Mouse (Mus musculus) frontal cortex, adult (tissue): ENCODE data around the gene Plaa.
"Not testable (repeated sequence)": the region's sequence is repeated elsewhere in the genome, so short reads cannot be mapped to it uniquely, and the experiment has no call there.

ENCODE experiments used
- ATAC-seq: cut with Nextera tagmentation; 2 replicates; pipeline ENCODE4 v1.9.2; 2017; ENCODE audit warnings: mild to moderate bottlenecking, moderate library complexity, mixed read lengths; ENCODE audit not compliant: low TSS enrichment

Plaa gene

DNA sequence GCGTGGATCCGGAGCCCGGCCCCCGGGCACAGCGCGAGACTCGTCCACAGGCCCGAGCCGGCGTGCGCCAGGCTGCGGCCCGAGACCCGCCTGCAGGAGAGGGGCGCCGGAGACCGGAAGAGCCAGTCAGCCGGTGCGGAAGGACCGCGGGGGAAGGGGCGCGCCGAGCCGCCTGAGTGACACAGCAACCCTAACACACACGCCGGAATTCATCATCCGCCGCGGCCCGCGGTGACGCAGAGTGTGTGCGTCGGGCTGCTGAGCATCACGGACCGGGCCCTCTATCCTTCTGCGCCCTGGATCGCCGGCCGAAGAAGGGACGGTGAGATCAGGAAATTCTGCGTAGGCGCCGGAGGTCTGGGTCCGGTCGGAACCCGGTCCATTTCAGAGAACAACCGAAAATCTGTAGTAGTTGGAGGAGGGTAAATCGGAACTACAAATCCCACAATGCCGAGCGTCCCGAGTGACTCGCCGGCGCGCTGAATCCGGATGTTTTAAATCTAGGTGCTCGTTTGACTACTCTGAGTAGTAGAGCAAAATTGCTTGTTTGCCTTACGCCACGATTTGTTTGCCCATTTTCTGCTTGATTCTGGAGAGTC is at the start of gene Plaa:
Gene Plaa (minus strand): TSS at position 214 of the 599 bp plus-strand sequence.
- peak; percentile 99 for ATAC-seq

DNA sequence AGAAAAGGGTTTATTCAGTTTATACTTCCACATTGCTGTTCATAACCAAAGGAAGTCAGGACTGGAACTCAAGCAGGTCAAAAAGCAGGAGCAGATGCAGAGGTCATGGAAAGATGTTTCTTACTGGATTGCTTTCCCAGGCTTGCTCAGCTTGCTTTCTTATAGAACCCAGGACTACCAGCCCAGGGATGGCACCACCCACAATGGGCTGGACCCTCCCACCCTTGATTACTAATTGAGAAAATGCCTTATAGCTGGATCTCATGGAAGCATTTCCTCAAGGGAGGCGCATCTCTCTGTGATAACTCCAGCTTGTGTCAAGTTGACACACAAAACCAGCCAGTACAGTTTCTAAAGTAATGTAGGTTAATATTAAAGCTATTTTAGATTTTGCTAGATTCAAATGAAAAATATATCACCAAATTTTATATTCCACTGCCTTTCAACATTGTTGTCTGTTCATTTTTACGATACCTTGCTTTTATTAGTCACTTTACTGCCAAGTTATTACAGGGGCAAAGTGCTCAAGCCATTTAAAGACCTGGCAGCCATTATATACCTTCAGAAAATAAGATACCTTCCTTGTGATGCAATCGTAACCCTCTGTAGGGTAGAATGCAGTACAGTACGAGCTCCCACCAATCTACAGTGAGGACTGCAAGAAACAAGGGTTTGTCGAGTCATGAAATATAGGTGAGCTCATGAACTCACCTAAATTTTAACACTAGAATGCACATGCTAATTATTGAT is 47.6 kb upstream of the Plaa start:
- not testable (repeated sequence) for ATAC-seq

DNA sequence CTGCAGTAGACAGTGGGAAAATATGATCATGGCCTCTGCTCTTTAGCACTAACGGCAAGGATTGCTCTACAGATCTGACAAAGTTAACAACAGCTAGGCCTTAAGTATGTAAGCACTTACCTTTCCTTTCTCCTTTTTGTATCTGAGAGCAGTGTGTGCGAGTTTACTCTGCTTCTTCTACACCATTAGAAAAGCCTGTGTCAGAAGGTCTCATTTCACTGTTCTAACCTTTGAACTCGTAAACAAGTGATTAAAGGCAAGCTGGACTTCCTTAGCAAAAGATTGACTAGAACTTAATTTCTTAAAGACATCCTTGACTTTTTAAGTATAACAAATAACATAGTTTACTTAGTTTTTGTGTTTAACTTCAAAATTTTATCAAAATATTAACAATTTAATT is 46.9 kb upstream of the Plaa start, which contains the start of gene Lrrc19:
Gene Lrrc19 (minus strand): TSS at position 225 of the 400 bp plus-strand sequence.
- no peak for ATAC-seq

DNA sequence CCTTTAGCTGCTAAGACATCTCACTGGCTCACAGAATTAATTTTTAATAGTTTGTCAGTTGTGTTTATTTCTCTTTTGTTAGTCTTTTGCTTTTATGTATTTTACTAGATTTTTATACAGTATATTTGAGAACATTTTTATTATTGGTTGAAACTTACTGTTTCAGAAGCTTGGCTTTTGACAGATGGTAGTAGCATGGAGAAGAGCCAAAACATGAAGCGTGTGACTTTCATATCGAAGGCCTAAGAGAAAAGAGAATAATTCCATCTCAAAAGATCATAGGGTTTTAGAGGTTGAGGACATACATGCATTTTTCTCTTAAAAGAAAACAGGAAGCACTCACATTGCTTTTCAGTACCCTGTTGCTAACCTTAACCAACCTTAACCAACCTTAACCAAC is 40.1 kb upstream of the Plaa start:
- ATAC-seq: no peak

DNA sequence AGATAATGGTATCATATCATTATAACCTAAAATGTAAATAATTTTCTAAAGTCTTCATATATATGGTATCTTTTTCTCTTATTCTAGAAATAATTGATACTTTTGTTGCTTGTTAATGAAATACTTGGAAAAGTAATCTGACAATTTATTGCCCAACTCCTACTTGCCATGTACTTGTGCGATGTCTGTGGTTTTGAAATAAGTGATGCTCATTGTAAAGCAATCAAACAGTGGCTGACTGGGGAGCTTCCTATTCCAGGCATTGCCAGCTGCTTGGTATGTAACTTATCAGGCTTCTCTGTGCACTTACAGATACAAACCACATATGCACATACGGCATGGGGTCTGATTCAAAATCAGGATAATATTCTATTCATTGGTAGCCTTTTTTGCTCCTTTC is 17.0 kb upstream of the Plaa start:
- ATAC-seq: no peak

DNA sequence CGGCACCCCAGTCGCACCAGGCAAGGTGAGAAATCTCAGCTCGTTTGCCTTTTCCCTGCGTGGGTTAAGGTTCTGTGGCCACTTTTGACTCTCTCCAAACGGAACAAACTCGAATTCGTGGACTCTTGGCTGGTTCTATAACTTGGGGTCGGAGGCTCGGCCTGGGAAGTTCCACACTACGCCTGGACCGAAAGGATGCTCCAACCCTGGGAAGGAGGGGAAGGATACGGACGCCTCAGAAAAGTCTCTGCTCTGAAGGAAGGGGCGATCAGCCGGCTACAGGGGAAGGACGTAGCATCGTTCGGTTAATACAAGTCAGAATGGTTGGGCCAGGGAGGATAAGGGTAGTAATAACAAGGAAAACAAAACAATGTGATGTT is 11.6 kb upstream of the Plaa start:
- peak; percentile 76 for ATAC-seq

DNA sequence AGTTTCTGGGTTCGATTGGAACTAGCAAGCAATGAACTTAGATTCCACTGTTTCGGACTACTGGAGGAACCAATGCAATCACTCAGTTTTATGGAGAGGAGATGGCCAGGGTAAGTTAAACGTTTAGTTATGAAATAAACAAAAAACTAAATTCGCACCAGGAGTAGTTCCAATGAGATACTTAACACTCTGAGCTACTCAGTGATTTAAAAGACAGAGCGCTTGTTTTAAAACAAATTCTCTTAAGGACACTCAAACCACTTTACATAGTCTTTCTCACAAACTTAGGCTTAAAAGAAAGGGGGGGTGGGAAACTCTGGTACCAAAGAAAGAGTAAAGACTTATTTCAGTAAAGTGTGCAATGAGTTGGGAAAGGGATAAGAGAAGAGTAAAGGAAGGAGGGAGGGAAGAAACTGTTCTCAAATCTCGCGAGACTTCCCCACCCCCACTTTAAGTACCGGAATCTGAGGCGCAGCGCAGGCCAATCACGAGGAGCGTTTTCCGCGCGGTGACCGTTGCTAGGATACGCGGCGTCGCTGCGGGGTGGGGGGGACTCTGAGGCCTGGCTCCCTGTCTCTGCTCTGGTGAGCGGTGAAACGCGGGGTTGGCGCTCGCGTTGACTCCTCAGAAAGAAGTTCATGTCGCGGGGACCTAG is 11.1 kb upstream of the Plaa start, which contains the start of gene Ift74:
Gene Ift74 (plus strand): TSS at position 520 of the 655 bp plus-strand sequence.
- ATAC-seq: peak; percentile 100

DNA sequence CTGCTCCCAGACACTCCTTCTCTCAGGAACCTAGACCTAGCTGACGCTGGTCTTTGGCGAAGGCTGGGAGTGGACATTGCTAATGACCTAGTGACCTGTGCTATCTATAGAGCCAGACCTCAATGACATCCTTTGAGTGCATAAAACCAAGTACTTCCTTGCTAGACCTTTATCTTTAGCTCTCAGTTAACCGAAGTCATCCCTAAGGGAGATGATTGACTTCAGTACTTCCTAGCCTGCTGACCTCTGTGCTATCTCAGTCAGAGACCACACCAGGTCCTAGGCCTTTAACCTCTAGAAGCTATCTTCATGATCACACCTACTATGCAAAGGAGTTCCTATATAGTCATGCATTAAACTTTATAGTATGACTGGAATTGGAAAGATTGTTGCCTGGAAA is 7.3 kb upstream of the Plaa start:
- no peak for ATAC-seq

DNA sequence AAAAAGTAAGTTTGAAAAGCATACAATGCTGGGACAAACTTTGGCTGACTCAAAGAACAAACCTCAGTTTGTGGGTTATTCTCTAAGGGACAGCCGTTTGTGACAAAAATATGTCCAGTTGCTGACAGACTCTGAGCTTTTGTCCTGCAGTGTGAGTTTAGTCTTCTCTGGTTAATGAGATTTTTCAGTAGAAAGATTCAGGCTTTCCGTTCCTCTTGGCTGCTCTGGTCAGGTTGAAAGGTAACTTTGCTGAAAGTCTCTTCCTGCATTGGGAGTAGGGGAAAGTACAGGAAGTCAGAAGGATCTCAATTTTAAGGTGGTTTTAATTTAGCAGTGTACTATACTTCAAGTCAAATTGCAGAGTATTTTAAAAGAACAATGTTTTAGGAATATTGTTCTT is 2.5 kb upstream of the Plaa start:
- no peak for ATAC-seq

DNA sequence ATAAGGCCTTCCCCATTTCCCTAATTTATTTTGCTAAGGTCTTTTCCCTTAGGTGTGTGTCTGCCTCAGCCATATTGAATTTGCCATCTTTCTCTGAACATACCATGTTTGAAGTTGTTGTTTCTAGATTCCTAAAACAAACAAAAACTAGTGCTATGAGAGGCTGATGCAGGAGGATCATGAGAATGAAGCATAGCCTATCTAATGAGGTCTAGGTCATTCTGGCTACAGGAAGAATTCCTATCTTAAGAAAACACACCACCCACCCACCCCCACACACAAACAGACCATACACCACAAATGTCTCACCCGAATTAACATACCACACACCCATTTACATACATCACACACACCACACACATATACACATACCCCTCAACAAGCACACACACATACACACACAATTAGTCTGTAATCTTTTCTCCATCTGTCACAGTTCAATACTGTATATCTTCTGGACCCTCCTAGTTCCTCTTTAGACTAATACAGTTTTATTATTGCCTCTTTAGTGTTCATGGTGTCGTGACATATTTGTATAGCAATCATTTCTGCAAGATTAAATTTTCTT is 1.5 kb upstream of the Plaa start:
- no peak for ATAC-seq

DNA sequence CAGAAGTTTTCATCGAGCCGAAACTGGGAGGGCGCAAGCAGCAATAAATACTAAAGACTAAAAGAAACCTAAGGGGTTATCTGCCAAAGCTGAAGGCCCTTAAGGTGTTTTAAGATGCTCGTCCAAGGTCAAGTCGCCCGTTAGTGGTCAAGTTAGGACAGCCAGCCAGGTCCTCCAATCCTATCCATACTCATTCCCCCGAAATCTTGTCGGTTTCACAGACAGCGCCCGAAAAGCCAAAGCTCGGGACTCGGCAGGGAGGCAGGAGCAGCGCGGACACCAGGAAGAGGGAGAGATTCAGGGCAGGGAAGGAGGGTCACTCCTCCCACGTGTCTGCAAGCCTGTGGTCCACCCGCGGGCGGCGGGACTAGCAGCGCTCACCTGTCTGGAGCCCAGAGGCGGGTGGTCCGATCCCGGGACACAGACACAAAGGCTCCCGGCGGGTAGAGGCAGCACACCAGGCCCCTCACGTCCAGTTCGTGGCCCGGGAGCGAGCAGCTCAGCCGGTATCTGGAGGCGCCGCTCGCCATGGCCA is 481 bp downstream of the Plaa start:
- ATAC-seq: peak; percentile 62; the same call in 1 of the 2 replicates

DNA sequence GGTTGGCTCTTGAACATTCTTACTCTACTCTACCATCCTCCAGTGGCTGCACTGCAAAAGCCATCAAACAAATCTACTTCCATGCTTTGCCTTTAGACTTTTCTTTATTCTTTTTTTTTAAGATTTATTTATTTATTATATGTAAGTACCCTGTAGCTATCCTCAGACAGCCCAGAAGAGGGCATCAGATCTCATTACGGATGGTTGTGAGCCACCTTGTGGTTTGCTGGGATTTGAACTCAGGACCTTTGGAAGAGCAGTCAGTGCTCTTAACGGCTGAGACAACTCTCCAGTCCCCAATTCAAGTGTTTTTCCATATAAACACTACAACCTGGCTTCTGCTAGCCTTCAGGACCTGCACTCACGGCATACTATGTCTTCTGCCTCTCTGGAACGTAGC is 1.6 kb downstream of the Plaa start:
- ATAC-seq: no peak

DNA sequence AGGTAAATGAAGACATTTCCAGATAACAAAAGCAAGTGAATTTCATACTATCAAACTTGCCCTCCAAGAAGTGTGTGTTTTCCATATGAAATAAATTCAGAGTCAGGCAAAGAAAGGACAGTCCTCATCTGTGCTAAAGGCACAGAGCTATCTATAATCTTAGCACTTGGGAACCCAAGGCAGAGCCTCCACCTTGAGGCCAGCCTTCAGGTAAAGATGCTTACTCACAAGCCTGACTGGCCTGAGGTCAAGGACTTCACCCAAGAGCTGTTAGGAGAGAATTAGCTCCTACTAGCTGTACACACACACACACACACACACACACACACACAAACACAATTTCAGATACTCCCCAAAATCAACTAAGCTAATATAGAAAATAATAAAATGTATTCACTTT is 10.3 kb downstream of the Plaa start:
- ATAC-seq: no peak

DNA sequence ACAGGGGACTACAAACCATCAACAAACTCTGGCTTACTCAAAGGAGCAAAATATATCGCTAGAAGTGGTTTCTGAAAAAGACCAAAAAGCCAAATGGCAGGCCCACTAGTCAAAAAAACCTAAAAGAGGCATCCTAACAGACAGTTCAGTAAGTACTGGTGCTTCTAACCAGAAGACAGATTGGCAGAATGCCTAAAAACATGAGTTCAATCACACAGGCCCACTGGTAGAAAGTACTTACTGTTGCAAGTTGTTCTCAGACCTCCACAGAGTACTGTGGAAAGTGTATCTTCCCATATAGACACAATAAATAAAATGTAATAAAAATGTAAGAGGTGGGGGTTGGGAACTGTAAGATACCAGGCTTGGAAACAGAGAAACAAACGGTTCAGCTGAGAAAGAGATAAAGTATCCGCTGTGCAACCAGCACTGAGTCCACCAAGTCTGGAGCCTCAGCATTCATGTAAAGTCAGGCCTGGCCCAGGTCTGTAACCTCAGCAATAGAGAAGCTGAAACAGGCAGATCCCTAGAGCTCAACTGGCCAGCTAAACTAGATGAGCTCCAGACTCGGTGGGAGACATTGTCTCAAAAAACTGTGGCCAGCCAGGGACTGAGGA is 11.2 kb downstream of the Plaa start:
- no peak for ATAC-seq

DNA sequence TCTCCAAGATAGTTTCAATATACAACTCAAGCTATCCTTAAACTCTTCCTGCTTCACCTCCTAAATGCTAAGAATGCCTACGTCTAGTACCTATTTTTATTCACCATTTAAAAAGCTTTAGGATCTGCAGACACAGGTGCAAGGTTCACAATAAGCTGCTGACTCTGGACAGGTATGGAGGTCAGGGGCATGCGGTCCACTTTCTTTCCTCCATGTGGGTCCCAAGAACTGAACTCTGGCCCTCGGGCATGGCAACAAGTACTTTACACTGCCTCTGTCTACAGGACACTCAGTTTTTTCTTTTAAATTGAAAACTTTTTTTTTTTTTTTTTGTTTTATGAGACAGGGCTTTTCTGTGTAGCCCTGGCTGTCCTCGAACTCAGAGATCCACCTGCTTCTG is 30.4 kb downstream of the Plaa start:
- no peak for ATAC-seq

DNA sequence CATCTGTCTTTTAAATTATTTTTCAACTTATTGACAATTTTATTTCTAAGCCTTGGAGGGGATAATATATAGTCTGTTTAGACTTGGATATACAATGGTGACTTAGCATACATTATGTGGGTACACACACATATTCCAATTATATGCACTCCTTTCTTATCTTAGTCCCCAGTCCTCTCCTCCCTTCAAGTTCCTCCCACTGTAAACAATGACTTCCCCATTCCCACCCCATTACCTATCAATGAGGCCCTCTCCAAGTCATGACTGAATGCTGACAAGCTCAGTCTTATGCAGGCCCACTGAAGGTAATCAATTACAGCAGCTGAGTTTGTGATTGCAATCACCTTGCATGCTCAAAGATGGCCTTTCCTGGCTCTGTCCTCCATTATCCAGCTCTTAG is 38.7 kb downstream of the Plaa start:
- ATAC-seq: no peak

DNA sequence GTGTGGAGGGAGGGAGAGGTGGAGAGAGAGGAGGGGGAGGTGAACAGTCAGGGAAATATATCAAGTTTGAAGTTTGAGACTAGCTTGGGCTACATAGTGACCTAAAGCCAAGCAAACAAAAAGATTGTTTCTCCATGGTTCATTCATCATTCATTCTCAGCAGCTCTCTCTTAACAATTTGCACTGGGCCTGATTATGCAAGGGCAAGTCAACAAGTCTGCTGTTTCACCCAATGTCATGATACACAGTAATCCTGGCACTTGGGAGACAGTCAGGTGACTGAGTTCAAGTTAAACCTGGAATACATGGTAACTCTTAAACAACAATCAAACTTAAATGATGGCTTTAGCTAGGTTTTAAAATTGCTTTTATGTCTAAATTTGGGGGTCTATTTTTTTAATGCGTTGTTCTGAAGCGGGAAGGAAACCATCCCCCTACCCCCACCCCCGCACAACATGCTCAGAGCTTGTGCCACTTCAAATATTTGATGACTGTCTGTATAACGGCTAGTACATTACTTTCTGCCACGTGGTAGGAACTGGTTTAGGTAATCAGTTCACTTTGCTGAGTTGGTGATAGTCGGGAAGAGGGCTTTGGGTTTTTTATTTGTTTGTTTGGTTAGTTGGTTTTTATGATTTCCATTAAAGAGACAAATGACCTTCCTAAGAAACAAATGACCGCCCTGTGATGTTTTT is 40.9 kb downstream of the Plaa start:
- ATAC-seq: no peak

DNA sequence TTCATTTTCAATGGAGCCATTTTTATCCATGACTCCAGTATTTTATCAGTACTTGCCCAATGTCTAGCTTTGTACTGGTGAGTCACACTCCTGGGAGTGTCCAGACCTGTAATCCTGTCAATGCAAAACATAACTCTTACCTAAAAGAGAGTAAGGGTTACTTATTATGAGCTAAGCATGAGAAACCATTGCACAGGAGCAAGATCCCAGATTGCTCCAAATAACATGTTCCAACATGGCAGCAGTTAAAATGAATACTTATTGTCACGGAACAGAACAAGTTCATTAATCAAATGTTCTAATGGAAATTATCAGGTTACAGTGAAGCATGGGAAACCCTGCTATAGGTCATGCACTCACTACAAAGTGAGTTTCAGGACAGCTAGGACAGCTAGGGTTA is 42.7 kb downstream of the Plaa start:
- no peak for ATAC-seq

DNA sequence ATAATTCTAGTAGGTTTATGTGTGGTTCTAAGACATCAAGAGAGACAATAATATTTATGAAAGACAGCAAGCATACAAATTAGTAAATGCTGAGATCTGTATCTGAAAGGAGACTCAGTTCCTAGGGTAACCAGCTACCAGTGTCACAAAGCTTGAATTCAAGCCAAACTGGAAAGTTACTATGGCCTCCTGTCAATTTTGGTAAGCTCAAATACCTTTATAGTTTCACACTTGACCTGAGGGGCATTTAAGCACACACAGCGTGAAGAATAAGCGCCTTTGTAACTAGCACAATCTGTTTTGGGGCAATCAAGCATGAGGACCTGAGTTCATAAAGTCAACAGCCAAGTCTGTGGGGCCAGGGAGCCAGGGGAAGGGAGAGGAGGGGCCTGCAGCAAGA is 43.8 kb downstream of the Plaa start:
- ATAC-seq: no peak

DNA sequence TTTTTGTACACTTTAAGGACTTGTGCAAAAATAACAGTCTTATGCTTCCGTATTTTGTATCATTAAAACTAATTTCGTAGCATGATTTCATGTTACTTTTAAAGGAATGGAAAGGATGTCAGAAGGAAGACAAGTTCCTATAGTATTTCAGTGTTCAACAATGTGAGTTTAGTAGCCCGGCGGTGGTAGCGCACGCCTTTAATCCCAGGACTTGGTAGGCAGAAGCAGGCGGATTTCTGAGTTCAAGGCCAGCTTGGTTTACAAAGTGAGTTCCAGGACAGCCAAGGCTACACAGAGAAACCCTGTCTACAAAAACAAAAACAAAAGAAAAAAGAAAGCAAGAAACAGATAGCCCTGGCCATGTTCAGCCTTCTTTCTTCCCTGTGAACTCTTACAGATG is 45.9 kb downstream of the Plaa start:
- ATAC-seq: no peak

DNA sequence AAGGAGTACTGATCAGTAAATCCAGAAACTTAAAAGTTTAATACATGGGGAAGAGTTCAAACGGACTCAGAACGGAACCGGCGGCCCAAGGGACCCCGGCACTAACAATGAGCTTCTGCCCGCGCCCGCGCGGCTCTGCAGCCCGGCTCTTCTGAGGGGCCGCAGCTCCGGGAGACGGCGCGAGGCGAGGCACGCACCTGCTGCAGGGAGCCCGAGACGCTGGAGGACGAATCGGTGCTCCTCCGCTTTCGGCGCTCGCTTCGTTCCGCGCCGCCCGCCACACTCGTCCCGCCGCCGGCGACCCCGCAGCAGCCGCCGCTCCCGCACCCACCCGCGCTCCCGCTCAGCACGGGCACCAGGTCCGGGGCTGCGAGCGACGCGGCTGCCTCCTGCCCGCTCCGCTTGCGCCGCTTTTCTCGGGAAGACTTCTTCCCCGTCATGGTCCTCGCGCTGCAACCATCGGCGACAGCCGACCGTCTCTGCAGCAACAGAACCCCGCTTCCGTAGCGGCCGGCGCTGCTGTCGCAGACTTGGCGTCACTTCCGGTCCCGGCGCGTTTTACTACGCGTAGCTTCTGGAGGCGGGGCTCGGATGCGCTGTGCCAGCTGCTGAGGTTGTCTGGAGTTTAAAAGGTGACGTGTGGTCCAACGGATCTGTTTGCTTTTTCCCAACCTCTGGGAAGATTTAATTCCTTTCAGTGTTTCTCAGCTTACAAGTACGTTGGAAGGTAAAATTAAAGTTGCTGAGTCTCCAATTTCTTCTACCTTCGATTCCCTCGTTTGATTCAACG is 46.6 kb downstream of the Plaa start, which contains the start of the genes Gm10306 and Caap1:
Gene Gm10306 (plus strand): TSS at position 282 of the 790 bp plus-strand sequence.
Gene Caap1 (minus strand): TSS at position 532 of the 790 bp plus-strand sequence.
- peak; percentile 97 for ATAC-seq
